Mouse (Mus musculus): ENCODE data around the gene Tmc4.

The Tmc4 gene

DNA sequence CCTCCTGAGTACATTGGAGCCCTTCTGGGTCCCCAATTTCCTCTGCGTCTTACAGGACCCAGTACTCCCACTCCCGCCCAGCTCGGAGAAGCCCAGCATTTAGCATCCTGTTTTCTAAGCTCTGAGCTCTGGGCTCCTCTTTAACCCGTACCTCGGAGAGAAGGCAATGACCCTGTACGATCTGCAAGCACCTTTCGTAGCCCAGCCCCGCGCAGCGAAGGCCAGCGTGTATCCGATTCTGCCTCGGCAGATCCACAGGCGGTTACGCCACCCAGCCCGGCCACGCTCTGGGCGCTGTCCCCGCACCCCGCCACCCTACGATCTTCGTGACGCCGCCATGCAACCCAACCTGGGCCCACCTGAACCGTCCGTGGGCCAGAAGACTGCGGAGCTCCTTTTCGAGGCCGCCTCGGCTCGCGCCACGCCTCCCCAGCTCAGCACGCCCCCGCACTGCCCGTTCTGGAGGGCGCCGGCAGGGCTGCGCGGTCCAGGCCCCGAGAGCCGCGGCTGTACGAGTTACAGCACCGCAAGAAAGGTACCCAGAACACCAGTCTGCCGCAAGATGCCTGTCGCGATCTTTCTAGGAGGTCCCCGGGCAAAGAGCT, 15.1 kb upstream of the Tmc4 start, which contains the start of gene Tsen34:
TSS of gene Tsen34 (plus strand) at position 482 of the 605 bp plus-strand sequence.
- no peak for DNase-seq

DNA sequence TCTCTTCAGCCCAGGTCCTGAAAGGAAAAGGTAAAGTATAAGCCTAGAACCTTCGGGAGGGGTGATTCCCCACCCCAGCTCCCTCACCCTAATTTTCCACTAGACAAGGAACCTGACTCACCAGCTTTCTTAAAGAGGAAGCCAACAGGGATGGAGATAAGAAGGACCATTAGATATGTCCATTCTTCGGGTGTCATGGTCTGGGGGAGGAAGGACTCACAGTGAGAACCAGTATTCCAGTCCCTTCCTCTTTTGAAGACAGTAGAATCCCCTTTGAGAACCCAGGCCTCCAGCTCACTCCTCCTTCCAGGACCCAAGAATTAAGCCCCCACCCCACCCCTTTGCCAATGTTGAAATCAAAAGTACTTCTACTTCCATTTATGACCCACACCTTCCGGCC, 14.6 kb upstream of the Tmc4 start:
- DNase-seq: no peak

DNA sequence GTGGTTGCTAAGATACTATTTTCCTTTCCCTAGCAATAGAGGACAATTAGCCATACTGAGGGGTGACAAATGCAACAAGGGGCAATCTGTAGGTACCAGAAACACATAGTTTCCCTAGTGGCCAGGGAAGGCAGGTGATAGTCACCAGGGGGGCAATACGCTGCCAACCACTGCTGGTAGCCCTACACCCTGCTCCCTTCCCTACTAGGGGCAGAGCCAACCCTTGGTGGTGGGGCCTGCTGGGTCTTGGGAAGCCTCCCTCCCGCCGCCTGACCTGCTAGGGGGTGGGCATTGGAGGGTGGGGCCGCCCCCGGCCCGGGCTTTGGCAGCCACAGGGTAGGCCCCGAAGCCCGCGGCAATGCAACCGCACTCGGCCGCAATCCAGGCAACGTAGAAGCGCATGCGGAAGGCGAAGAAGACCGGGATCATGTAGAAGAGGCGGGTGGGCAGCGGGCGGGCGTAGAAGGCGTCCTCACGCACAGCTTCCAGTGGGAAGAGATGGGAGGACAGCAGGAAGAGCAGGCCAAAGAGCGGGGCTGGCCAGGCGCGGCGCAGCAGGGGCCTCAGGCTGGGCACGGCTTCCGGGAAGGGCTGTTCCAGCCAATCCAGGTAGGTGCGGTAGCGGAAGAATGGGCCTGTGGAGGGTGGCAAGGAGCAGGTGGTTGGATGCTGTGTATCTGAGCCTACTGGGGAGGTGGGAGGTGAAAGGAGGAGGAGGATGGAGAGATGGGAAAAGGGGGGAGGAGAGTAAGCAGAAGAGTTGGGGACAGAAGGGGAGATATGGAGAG, 8.2 kb upstream of the Tmc4 start:
- no peak for DNase-seq

DNA sequence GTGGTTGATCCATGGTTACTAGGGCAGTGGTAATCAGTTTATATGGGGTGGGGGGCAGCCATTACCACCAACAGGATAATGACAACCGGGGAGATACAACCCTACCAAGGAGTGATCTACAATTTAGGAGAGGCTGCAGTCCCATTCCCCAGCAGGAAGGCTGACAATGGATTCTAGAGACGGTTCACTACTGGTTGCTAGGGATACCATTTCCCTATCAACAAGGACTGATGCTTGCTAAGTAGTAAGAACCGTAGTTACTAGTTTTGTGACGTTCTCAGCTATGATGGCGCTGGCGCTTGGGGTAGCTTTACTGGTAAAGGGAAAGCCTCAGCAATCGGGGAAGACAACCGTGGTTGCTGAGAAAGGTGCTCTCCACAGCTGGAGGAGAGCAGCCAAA, 7.3 kb upstream of the Tmc4 start:
- no peak for DNase-seq

DNA sequence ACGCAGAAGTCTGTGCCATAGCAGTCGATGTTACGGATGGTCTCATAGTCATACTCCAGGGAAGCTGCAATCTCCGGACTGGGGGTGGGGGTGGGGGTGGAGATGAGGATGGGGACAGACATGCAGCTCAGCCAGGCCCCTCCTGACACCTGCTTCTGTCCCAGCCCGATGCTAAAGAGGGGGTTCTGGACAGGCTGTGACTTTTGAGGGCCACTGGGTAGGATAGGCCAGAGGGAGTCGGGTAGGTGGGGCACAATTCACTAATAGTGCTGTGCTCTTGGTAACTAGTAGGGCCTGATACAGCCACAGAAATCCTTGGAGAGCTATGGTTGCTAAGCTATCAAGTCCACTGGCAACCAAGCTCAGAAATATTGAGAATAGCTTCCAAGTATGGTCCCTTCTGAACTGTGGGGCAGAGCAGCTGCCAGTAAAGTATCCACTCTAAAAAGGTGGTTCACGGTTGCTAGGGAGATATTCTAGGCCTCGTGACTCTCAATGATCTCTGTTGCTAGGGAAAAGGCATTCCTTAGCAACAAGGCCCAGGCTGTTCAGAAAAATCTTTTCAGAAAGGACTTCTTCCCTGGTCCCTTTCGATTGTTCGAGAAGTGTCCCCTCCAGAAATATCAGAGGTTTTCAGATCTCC, 6.7 kb upstream of the Tmc4 start:
- DNase-seq: no peak

DNA sequence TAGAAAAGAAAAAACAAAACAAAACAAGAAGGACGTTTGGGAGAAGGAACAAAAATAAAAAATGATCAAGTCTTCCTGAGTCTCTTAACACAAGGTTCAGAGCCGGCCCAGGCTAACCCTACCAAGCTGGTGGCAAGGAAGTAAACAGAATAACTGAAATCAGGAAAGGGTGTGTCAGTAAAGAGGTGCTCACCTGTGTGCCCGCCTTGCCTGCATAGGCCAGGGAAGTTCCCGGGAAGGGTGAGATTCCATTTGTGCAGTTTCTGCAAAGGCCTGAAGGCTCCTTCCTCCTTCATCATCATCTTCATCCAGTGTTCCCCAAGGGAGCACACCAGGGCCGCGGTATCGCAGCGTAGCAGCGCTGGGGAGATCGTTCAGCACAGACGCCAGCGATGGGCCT, 982 bp downstream of the Tmc4 start:
- DNase-seq: no peak

DNA sequence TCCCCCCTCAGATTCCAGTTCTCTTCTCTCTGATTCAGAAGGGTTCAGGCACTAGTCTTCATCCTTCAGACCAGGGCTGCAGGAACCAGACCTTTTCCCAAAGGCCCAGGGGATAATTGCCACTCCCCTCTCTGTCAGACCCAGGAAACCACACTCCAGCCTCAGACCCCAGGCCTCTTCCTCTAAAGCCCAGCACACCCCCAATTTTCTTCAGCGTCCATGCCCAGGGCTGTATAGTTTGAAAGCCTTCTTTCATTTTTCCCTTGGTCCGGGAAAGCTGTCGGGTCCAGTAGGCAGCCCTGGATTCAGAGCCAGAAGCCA, 2.2 kb downstream of the Tmc4 start:
- DNase-seq: no peak

DNA sequence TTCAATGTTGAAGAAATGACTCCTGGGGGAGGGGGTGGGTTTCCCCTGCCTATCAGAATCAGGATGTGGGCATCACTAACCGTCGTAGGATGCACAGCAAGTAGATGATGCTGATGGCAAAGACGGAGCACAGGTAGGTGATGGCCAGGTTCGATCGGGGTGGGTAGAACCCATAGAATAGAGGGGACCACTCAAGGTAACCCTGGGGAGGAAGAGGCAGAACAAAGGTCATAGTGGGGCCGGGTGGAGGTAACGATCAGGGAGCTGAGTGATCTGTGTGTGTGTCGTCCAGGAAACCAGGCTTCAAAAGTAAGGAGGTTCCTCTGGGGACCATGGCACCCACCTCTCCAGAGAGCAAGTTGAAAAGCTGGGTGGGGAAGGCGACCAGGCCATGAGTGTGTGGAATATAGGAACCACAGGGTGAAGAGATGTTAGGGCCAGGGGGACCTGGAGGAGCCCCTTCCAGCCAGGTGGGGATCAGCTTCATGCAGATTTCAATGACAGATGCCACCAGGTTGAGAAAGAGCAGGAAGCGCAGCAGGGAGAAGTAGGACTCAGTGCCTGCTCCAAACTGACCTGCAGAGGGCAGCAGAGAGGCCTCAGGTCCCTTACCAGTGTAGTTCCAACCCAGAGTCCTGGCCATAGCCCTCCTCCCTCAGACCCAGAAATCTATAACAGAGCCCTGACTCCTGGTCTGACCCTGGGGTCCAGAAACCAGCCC, 2.7 kb downstream of the Tmc4 start:
- peak; percentile 85 for DNase-seq

DNA sequence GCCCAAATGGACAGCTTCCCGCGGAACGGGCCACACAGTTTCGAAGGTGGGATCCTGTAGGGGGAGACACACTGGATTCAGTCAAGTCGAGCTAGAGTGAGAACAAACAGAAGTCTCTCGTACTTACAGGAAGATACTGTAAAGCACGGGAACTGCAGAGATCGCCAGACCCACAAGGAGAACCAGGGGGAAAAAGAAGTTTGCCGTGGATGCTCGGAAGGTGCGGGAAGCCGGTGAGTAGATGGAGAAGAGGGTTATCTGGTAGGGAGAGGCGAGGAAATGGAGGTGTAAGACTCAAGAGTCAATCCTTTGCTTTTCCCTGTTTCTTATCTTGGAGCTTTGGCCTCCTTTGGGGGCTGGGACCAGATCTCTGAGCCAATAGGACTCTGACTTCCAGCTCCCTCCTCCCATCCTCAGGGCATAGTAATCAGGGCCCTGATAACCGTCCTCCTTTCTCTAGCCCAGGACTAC, 10.4 kb downstream of the Tmc4 start:
- peak; percentile 73 for DNase-seq

DNA sequence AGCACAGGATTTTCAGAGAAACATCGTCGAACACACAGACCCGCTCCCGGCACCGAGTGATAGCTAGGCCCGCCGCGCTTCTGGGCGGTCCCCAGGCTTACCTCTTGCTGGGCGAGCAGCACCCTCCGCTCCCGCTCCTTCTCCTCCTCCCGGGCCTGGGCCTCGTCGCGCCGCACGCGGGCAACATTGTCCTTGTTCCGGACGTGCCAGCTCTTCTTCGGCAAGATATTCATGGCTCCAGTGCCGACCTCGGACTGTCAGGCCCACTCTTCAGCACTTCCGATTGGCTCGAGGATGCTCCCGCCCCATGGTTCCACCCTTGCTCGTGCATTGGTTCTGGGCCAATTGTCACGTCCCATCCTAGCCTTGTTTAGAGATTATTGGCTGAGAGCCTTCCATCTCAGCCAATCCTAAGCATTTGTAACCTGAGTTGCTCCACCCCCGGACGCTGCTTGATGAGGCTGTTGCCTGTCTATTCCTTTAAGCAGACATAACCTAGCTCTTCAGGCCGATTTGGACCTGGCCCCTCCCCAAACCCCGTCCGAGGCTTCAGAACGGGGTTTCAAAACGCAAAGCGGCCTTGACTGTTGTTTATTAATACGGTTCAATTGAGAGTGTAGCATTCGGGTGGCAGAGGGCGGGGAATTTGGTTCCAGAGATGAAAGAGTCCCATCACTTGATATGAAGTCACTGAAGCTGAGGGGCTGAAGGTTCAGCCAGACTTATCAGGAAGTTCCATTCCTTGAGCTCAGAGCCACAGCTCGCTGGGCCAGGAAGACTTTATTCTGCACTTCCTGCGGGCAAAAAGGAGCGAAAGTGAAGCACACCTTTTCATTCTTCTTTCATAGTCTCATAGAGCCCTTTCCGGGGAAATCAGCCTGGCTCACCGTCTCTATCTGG, 11.9 kb downstream of the Tmc4 start, which contains the start of gene Leng1:
TSS of gene Leng1 (minus strand) at position 626 of the 900 bp plus-strand sequence.
- DNase-seq: peak; percentile 95

DNA sequence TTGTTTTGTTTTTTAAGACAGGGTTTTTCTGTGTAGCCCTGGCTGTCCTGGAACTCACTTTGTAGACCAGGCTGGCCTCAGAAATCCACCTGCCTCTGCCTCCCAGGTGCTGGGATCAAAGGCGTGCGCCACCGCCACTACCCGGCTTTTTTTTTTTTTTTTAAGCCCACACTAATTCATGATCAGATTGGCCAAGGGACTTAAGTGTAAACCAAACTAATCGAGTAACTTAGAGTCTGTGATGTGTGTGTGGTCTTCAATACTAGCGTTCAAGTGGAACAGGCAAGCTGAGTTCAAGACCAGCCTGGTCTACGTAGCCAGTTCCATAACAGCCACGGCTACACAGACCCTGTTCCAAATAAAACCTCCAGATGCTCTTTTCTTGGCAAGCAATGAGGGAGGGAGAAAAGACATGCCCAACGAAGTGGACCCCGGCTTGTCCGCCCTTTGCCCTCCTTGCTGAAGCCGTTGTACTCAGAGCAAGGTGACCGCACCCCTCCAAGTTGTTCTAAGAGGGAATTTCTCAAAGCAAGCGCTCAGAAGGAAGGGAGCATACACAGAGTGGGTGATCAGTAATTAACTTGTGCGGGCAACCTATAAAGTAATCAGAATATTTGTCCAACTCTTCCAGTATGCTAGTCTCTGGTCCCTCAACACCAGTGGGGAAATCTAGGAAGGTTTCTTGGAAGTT, 12.7 kb downstream of the Tmc4 start:
- peak; percentile 34 for DNase-seq

DNA sequence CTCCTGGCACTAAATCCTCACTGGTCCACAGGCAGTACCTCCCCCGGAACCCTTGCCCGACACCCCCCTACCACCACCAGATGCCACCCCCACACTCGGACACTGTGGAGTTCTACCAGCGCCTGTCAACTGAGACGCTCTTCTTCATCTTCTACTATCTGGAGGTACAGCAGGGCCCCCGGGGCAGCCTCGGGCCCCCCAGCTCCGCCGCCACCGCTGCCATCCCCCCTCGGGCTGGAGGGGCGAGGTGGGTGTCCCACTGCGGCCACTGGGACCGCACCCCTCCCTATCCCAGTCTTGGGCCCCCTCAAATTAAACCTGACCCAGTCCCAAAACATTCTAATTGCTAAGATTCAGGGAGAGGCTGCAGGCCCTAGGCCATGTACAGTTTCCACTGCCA, 18.8 kb downstream of the Tmc4 start:
- no peak for DNase-seq

DNA sequence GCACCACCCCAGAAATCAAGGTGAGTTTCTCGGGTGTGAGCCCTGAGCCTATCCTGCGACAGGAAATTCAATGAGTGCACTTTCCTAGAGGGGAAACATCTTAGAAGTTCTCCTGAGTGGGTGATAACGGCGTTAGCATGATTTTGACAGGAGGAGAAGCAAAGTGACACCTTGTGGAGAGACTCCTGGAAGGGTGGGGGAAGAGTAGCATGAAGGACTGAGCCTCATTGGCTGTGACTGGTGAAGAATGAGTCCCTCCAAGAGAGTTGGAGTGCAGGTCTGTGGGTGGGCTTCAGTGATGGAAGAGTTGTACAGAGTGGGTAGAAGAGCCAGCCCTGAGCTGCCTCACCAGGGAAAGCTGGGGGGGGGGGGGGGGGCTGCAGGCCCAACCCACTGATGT, 20.4 kb downstream of the Tmc4 start:
- DNase-seq: no peak

DNA sequence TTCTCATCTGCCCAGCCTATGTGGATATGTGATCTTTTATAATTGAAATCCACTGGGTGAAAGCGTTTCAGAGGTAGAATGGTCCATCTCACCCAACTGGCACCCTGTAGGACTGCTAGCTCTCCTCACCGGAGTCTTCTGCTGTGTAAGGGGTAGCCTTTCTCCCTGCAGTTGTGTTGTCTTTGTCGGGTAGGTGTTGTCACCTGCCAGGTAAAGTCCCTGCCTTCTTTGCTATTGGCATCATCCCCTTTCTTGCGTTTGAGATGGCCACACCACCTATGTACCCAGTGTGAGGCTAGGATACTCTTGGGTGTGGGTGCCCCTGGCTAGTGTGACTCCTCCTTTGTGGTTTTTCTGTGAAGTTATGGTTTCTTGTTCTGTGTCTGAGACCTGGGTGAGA, 30.7 kb downstream of the Tmc4 start:
- no peak for DNase-seq

DNA sequence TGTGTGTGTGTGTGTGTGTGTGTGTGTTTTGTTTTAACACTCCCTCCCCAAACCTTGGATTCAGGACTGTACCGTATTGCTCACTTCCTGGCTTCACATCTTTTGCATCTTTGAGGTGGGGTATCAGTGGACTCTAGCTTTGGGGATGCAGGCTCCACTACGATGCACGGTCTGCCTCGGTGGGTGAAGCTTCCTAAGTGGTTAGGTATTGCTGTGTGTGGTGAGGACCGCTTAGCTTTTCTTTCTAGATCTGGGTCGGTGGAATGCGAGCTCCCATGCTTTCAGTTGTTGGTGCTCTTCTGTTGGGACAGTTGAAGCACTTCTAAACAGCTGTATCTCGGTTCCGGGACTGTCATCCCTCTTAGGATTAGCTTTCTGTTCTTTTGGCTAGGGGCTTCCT, 31.2 kb downstream of the Tmc4 start:
- DNase-seq: no peak

DNA sequence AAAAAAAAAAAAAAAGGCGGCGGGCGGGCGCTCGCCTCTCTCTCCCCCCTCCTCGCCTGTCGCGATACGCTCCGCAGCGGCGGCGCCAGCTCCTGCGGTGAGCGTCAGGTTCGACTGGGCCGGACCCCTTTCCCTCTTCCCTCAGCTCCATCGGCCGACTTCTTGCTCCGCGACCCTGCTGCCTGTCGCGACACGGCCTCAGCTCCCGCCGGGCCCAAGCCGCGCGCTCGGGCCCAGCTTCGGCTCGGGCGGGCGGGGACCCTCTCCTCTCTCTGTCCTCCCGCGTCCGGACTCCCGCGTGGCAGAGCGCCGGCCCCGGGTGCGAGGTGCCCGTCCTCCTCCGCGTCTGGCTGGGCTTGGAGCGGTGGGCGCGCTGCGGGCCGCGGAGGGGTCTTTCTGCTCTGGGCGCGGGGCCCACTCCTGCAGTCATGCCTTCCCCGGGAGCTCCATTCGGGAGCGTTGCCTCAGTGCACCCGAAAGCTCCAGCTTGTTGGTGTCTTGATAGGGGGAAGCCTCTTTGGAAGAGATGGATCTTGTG, 31.8 kb downstream of the Tmc4 start:
- no peak for DNase-seq

DNA sequence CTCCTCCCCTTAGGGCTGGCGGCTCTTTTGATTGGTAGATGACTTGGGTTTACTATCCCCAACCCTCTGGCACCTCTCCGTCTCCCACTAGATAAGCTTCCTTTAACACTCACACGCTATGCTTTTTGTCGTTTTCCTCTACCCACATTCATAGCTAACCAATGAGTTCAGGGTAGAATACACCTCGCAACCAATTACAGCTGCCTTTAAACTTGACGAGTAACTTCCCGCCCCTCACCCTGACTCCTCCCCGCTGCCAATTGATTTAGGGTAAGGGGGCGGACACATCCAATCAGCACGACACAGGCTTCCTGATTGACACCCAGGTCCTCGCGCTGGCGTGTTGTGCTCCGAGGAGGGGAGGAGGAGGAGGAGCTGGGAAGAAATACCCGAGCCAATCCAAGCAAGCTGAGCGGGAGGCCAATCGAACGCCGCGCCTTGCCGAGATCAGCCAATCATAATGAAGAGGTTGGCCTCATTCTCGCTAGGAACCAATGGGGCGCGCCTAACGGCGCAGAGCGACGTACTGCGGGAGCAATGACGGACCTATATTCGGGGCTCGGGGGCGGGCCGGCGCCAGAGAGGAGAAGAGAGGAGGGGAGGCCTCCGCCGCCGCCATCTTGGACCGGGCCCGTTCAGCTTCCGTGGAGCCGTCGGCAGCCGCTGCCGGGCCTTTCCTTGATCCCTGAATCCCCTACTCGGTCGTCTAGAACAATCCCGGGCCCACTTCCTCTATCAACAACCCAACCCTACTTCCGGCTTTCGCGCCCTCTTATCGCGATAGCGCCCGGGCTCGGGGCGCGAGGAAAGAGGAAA, 32.5 kb downstream of the Tmc4 start, which contains the start of gene Cnot3:
TSS of gene Cnot3 (plus strand) at position 597 of the 816 bp plus-strand sequence.
- DNase-seq: peak; percentile 98

DNA sequence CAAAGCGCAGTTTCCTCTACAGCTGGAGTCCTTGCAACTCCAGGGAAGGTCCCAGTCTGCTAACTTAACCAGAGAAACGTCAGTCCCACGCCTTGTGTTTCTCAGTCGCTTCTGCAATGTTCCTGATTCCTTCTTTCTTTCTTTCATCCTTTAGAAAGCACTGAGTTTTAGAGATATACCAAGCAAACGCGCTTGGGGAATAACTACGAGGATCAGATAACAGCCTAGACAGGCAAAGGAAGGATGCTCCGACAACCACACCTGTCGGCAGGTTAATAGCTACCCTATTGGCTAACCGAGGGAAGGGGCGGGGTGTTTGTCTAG, 33.0 kb downstream of the Tmc4 start:
- DNase-seq: peak; percentile 95

DNA sequence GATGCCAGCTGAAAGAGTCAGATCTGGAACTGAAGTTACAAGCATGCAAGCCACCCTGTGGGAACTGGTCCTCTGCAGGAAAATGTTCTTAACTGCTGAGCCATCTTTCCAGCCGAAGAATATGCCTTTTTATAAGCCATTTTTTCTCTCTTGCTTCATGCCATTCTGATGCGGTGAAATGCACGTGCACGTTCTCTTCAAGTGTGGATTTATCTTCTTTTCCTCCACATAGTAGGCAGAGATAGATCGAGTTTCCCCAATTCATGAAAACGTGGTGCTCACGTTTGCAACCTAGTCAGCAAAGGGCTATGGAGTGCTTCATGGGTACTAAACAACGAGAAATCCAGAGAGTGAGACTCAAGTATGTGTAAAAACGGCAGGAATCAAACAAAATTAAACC, 33.5 kb downstream of the Tmc4 start:
- no peak for DNase-seq

DNA sequence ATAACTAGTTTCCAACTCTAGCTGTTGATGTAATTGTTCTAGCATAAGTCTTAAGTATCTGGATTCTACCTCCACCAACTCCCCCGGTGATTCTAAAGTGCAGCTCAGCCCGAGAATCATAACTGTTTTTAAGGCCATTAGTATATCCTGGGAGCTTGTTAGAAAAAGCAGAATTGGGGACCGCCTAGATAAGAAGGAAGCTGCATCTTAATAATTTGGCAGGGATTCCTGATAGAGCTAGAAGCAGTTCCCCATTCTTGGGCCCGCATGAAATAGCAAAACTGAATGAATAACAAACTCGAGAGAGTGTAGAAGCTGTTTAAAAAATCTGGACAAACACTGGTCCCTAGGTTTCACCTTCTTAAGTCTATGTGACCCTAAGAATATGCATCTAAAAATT, 33.9 kb downstream of the Tmc4 start:
- no peak for DNase-seq

DNA sequence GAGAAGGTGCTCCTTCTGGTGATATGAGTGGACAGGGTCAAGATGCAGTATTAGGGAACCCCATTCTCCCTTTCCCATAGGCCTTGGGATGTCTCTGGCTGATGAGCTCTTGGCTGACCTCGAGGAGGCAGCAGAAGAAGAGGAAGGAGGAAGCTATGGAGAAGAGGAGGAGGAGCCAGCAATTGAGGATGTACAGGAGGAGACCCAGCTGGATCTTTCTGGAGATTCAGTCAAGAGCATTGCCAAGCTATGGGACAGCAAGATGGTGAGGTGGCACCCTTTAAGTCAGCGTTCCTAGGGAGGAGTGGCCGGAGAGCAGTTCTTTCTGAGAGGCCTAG, 46.9 kb downstream of the Tmc4 start:
- DNase-seq: no peak

Data from liver (tissue).